Mouse (Mus musculus) spleen, adult 2 months (tissue): ENCODE results near the gene Dst.

Experiments used
- CTCF ChIP-seq: fragments of 200-500 bp; IDR thresholded peaks from 2 replicates; pipeline ENCODE4 v1.5.1; 2011; ENCODE audit warnings: mild to moderate bottlenecking, inconsistent platforms; ENCODE audit not compliant: insufficient read depth, insufficient read length, insufficient replicate concordance; ENCODE audit errors: extremely low read depth
- POLR2A ChIP-seq: fragments of 200-500 bp; IDR thresholded peaks from 2 replicates; pipeline ENCODE4 v1.6.1; 2011; ENCODE audit warnings: low read depth, low read length, inconsistent platforms

DNA sequence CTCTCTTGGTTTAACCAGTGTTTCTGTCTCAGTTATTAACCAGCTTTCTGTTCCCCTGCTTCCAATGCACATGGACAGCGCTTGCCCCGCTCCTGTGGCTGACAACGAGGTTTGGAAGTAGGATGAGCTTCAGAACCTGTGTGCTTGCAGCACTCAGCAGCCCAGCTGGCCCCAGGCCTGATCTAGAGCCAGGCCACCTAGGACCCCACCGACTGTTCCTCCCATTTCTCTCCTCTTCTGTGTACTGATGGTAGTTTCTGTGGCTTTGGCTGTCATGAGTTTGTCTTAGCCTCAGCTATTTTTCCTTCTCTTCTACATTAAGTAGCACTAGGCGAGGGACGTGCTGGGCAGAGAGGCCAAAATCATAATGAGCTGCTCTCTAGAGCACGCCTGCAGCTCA lies 368.7 kb downstream of the Dst start:
- TF ChIP-seq POLR2A, result no peak
- no peak for TF ChIP-seq CTCF
